ENCODE assay signal across 16 mouse cellular contexts in genomic region chrX:158373219-158373618, GRCm38 (mm10).
DNase-seq lines count a peak whose midpoint lies in the region; ATAC-seq lines count a peak whose summit lies in the region.
"Had no signal": no experiment of that assay in that cellular context is flagged by ENCODE, and none has a peak within 500 bp of the region (broad histone marks: within the 10 kb centered on the region; RNA-seq: fewer than 3 reads in every experiment).

No protein-coding gene starts in this region.

- DNase-seq in cerebellum, postnatal 4 days (ENCODE audit: low spot score in 2 of 2) = no peak
- peak; percentile 75 for DNase-seq in cerebellum, adult 9-10 months
- peak; percentile 58 to 60 for DNase-seq in cerebellum, postnatal 25 days
- no peak for DNase-seq in right cerebral cortex, postnatal 25 days
- no peak for DNase-seq in natural killer cell, adult 2 months (ENCODE audit: low spot score in 2 of 2)
- DNase-seq: adrenal gland, adult 8-10 months; adrenal gland, postnatal 36 days; B cell, adult 2 months; gastrocnemius, postnatal 10 days; heart, adult 2 months; kidney, adult 2 months had no signal

- peak; percentile 64 for ATAC-seq in cerebellum, adult (ENCODE audit: insufficient number of reproducible peaks, low FRiP score, low TSS enrichment)
- no peak for ATAC-seq in megakaryocyte progenitor cell, adult 5-6 weeks (replicated peaks; ENCODE audit: poor library complexity)
- ATAC-seq: CD4-positive, CD25-positive, alpha-beta regulatory T cell, adult 4 months; forebrain, embryonic 13.5 days; intestine, embryonic 16.5 days had no signal

Comparison
In these comparisons a context has a peak if more than half of its experiments do, and no peak if none do; other contexts are left out.
1. DNase-seq: peak in cerebellum, adult 9-10 months (single experiment) and cerebellum, postnatal 25 days (2 of 2); none in cerebellum, postnatal 4 days (0 of 2), right cerebral cortex, postnatal 25 days (single experiment) and natural killer cell, adult 2 months (0 of 2).